Mouse (Mus musculus): ENCODE results near the gene Dner. TPM values are rescaled to one million over a fixed set of nuclear protein-coding genes. Genes with fewer than 3 reads are reported as not detected.

Gene Dner
- not detected for total RNA-seq (2023)

GRCm38 (mm10) chr1:84695517-84696411, at the start of gene Dner:
Dner (minus strand) TSS chr1:84696221.

GRCm38 (mm10) chr1:84363967-84364366, 332.1 kb downstream of the Dner start, which contains the start of gene Pid1:
Pid1 (minus strand) TSS chr1:84364180.

Other genes with a start within 250 kb of the Dner start
- gene Fbxo36, start 143.6 kb upstream of the Dner start, total RNA-seq (2023): 1.3 TPM
- 323 TPM for gene Trip12, start 144.3 kb upstream of the Dner start, total RNA-seq (2023)
- not detected for gene Slc16a14, start 238.9 kb upstream of the Dner start, total RNA-seq (2023)

Data from CD4-positive naive resting alpha-beta T cell, adult 76 days (primary cell).